Mouse (Mus musculus) adrenal gland, adult 10 weeks (tissue): ENCODE results near the gene Lhpp. TPM values are rescaled to one million over a fixed set of nuclear protein-coding genes. Genes with fewer than 3 reads are reported as not detected.

ENCODE experiments used
- polyA plus RNA-seq: library from polyadenylated mRNA; stranded (reverse); fragments of 350-450 nt; fragmentation: Illumina TruSeq; extraction: RNeasy Lipid Tissue Mini Kit (QIAGEN cat#74804); gene quantifications from one replicate; pipeline ENCODE4 v1.2.3, GENCODE M21; 2014; ENCODE audit warnings: low read depth, low replicate concordance

The Lhpp gene
- polyA plus RNA-seq, result 9.3 TPM

GRCm38 (mm10) chr7:132610468-132611318, at the start of gene Lhpp:
Gene Lhpp (plus strand): TSS chr7:132610638.

GRCm38 (mm10) chr7:132576116-132576650, 34.3 kb upstream of the Lhpp start, which contains the start of gene Oat:
Gene Oat (minus strand): TSS chr7:132576398.

GRCm38 (mm10) chr7:132599071-132599975, 11.1 kb upstream of the Lhpp start, which contains the start of gene Nkx1-2:
Gene Nkx1-2 (minus strand): TSS chr7:132599637.

Other genes with a start within 250 kb of the Lhpp start
- gene Oat, start 34.2 kb upstream of the Lhpp start, polyA plus RNA-seq, result 125 TPM
- gene Nkx1-2, start 11.0 kb upstream of the Lhpp start, polyA plus RNA-seq, result not detected
- 32.6 TPM for gene Fam53b, start 203.2 kb downstream of the Lhpp start, polyA plus RNA-seq
- gene Eef1akmt2, start 242.0 kb downstream of the Lhpp start, polyA plus RNA-seq, result 130 TPM
- gene Abraxas2, start 248.6 kb downstream of the Lhpp start, polyA plus RNA-seq, result 96.4 TPM